Mouse (Mus musculus) limb, embryonic 10.5 days (tissue): Measurements from ENCODE around the gene Nagpa. TPM values are rescaled to one million over a fixed set of nuclear protein-coding genes. Genes with fewer than 3 reads are reported as not detected.

Experiments
- DNase-seq: peaks from one replicate; pipeline ENCODE4 v3.0.0-alpha.2; 2017; ENCODE audit warnings: low spot score
- H3K27ac ChIP-seq: fragments of 300-500 bp; sonication (generic); 2 replicates; pipeline ENCODE4 v1.5.1; 2016; ENCODE audit warnings: mild to moderate bottlenecking
- H3K27me3 ChIP-seq: fragments of 300-500 bp; sonication (generic); 2 replicates; pipeline ENCODE4 v1.6.1; 2016; ENCODE audit warnings: low read depth, mild to moderate bottlenecking; ENCODE audit not compliant: poor library complexity, severe bottlenecking
- H3K36me3 ChIP-seq: fragments of 300-500 bp; sonication (generic); 2 replicates; pipeline ENCODE4 v1.6.1; 2016; ENCODE audit warnings: mild to moderate bottlenecking, moderate library complexity
- H3K4me1 ChIP-seq: fragments of 300-500 bp; sonication (generic); 2 replicates; pipeline ENCODE4 v1.6.1; 2016
- H3K4me3 ChIP-seq: fragments of 300-500 bp; sonication (generic); 2 replicates; pipeline ENCODE4 v1.5.1; 2016; ENCODE audit warnings: mild to moderate bottlenecking, moderate library complexity
- H3K9me3 ChIP-seq: fragments of 300-500 bp; sonication (generic); replicated peaks from 2 replicates; pipeline ENCODE4 v1.6.1; 2016; ENCODE audit warnings: mild to moderate bottlenecking
- WGBS: fragments of 180-500 bp; shearing (Covaris S2); methylation state at CpG from one replicate; pipeline ENCODE4 v1.1.7; 2016; 5-methylcytosine and 5-hydroxymethylcytosine counted together
- polyA plus RNA-seq: library from polyadenylated mRNA; unstranded; fragments of >200 nt; fragmentation: Nextera tagmentation; extraction: Ambion mirVana; gene quantifications from 2 replicates; pipeline ENCODE4 v1.2.1, GENCODE M21; 2016

Nagpa gene
- polyA plus RNA-seq, 1 experiment from 2014 or later = 16.9 TPM

GRCm38 (mm10) chr16:5184101-5184500 lies 19.7 kb downstream of the Nagpa start:
- H3K36me3 ChIP-seq = no peaks in the 10 kb centered on the region
- H3K4me3 ChIP-seq = no peak overlapping the region
- no peak overlapping the region for H3K27ac ChIP-seq
- 65% methylated on average over 8 of the region's 8 CpGs for WGBS
- no peaks in the 10 kb centered on the region for H3K9me3 ChIP-seq
- no peaks in the 10 kb centered on the region for H3K4me1 ChIP-seq
- H3K27me3 ChIP-seq = no peaks in the 10 kb centered on the region
- DNase-seq = no peak

- WGBS = 89% methylated on average over 18 of the region's 18 CpGs
- Histone ChIP-seq H3K36me3 (no peaks in the 10 kb centered on the region), H3K27ac (no peak overlapping the region), H3K4me3 (no peak overlapping the region), H3K9me3 (no peaks in the 10 kb centered on the region), H3K27me3 (no peaks in the 10 kb centered on the region), H3K4me1 (no peaks in the 10 kb centered on the region)
- no peak for DNase-seq
These were observed 20.4 kb downstream of the Nagpa start for GRCm38 (mm10) chr16:5183310-5183975.

- no peaks in the 10 kb centered on the region for H3K36me3 ChIP-seq
- 91% methylated on average over 6 of the region's 6 CpGs for WGBS
These were observed 31.2 kb downstream of the Nagpa start for GRCm38 (mm10) chr16:5172636-5173035.

GRCm38 (mm10) chr16:5168829-5169228 lies 35.0 kb downstream of the Nagpa start:
- Histone ChIP-seq H3K4me3 (no peak overlapping the region), H3K27me3 (no peaks in the 10 kb centered on the region), H3K27ac (no peak overlapping the region), H3K4me1 (no peaks in the 10 kb centered on the region), H3K36me3 (no peaks in the 10 kb centered on the region), H3K9me3 (no peaks in the 10 kb centered on the region)
- WGBS = 80% methylated on average over 5 of the region's 5 CpGs
- DNase-seq = no peak

More at GRCm38 (mm10) chr16:5172636-5173035, 31.2 kb downstream of the Nagpa start:
- H3K9me3 ChIP-seq = no peaks in the 10 kb centered on the region
- no peak overlapping the region for H3K4me3 ChIP-seq
- DNase-seq = no peak
- no peaks in the 10 kb centered on the region for H3K4me1 ChIP-seq
- H3K27ac ChIP-seq = no peak overlapping the region
- no peaks in the 10 kb centered on the region for H3K27me3 ChIP-seq

- Histone ChIP-seq H3K36me3 (no peaks in the 10 kb centered on the region), H3K9me3 (no peaks in the 10 kb centered on the region), H3K4me3 (no peak overlapping the region), H3K4me1 (no peaks in the 10 kb centered on the region), H3K27ac (no peak overlapping the region), H3K27me3 (no peaks in the 10 kb centered on the region)
- DNase-seq = no peak
- WGBS = 86% methylated on average over 2 of the region's 2 CpGs
These were observed 35.8 kb downstream of the Nagpa start for GRCm38 (mm10) chr16:5168038-5168437.

GRCm38 (mm10) chr16:5164327-5164726 lies 39.5 kb downstream of the Nagpa start:
- Histone ChIP-seq H3K4me1 (no peaks in the 10 kb centered on the region), H3K27me3 (0 out of 2 replicates have a peak, but pooled peaks cover 4% of the 10 kb centered on the region), H3K27ac (no peak overlapping the region), H3K9me3 (no peaks in the 10 kb centered on the region), H3K36me3 (no peaks in the 10 kb centered on the region), H3K4me3 (no peak overlapping the region)
- WGBS = 88% methylated on average over 6 of the region's 6 CpGs
- DNase-seq = no peak

GRCm38 (mm10) chr16:5159248-5159647 lies 44.6 kb downstream of the Nagpa start:
- no peaks in the 10 kb centered on the region for H3K36me3 ChIP-seq
- WGBS = 84% methylated on average over 8 of the region's 8 CpGs
- DNase-seq = no peak
- H3K27ac ChIP-seq = no peak overlapping the region
- H3K4me1 ChIP-seq = peaks cover 8% of the 10 kb centered on the region
- no peak overlapping the region for H3K4me3 ChIP-seq
- no peaks in the 10 kb centered on the region for H3K9me3 ChIP-seq
- 0 out of 2 replicates have a peak, but pooled peaks cover 4% of the 10 kb centered on the region for H3K27me3 ChIP-seq

GRCm38 (mm10) chr16:5157113-5157512 lies 46.7 kb downstream of the Nagpa start:
- H3K4me1 ChIP-seq = peaks cover 8% of the 10 kb centered on the region
- no peaks in the 10 kb centered on the region for H3K9me3 ChIP-seq
- DNase-seq = no peak
- H3K27me3 ChIP-seq = 0 out of 2 replicates have a peak, but pooled peaks cover 2% of the 10 kb centered on the region
- WGBS = 86% methylated on average over 3 of the region's 3 CpGs
- H3K36me3 ChIP-seq = no peaks in the 10 kb centered on the region
- H3K4me3 ChIP-seq = no peak overlapping the region
- no peak overlapping the region for H3K27ac ChIP-seq

- no peaks in the 10 kb centered on the region for H3K9me3 ChIP-seq
- no peak overlapping the region for H3K4me3 ChIP-seq
- WGBS = 72% methylated on average over 2 of the region's 2 CpGs
- H3K27me3 ChIP-seq = no peaks in the 10 kb centered on the region
- H3K4me1 ChIP-seq = peaks cover 8% of the 10 kb centered on the region
- no peak overlapping the region for H3K27ac ChIP-seq
- DNase-seq = no peak
- no peaks in the 10 kb centered on the region for H3K36me3 ChIP-seq
These were observed 47.3 kb downstream of the Nagpa start for GRCm38 (mm10) chr16:5156495-5156894.

GRCm38 (mm10) chr16:5155014-5155413 lies 48.8 kb downstream of the Nagpa start:
- Histone ChIP-seq H3K9me3 (no peaks in the 10 kb centered on the region), H3K4me1 (peaks cover 8% of the 10 kb centered on the region), H3K27ac (no peak overlapping the region), H3K4me3 (no peak overlapping the region), H3K36me3 (no peaks in the 10 kb centered on the region), H3K27me3 (no peaks in the 10 kb centered on the region)
- no peak for DNase-seq
- 65% methylated on average over 3 of the region's 3 CpGs for WGBS

GRCm38 (mm10) chr16:5153299-5154026 lies 50.3 kb downstream of the Nagpa start:
- H3K4me3 ChIP-seq = no peak overlapping the region
- no peak for DNase-seq
- H3K36me3 ChIP-seq = no peaks in the 10 kb centered on the region
- WGBS = 74% methylated on average over 6 of the region's 6 CpGs
- H3K27me3 ChIP-seq = peaks cover 2% of the 10 kb centered on the region; the same call in 1 of the 2 replicates
- H3K9me3 ChIP-seq = no peaks in the 10 kb centered on the region
- no peak overlapping the region for H3K27ac ChIP-seq
- H3K4me1 ChIP-seq = peaks cover 8% of the 10 kb centered on the region

- Histone ChIP-seq H3K27ac (no peak overlapping the region), H3K27me3 (peaks cover 15% of the 10 kb centered on the region), H3K36me3 (no peaks in the 10 kb centered on the region), H3K4me3 (no peak overlapping the region), H3K9me3 (no peaks in the 10 kb centered on the region), H3K4me1 (peaks cover 16% of the 10 kb centered on the region)
- no peak for DNase-seq
- WGBS = 81% methylated on average over 10 of the region's 10 CpGs
These were observed 53.3 kb downstream of the Nagpa start for GRCm38 (mm10) chr16:5150544-5150943.

GRCm38 (mm10) chr16:5147037-5147385 lies 56.8 kb downstream of the Nagpa start, which contains the start of gene Sec14l5:
TSS of gene Sec14l5 (plus strand) at chr16:5147109.
- peak within 1 kb of the TSS; percentile 50 for H3K4me3 ChIP-seq
- no peaks in the 10 kb centered on the region for H3K9me3 ChIP-seq
- WGBS = 22% methylated on average over 13 of the region's 13 CpGs
- H3K36me3 ChIP-seq = no peaks in the 10 kb centered on the region
- H3K27ac ChIP-seq = no peak within 1 kb of the TSS
- H3K27me3 ChIP-seq = peaks cover 15% of the 10 kb centered on the region
- no peak for DNase-seq
- H3K4me1 ChIP-seq = peaks cover 16% of the 10 kb centered on the region
